Mouse (Mus musculus) monocyte, adult 2 months (primary cell): ENCODE data around the gene Mmp17.
"Not testable (repeated sequence)": the region's sequence is repeated elsewhere in the genome, so short reads cannot be mapped to it uniquely, and the experiment has no call there.

ENCODE experiments used
- DNase-seq, 2 experiments: peaks; one replicate each; pipeline ENCODE4 v3.0.0; 2022; ENCODE audit warnings: low spot score in 2 of 2, low read depth in 1 of 2

Gene Mmp17

DNA sequence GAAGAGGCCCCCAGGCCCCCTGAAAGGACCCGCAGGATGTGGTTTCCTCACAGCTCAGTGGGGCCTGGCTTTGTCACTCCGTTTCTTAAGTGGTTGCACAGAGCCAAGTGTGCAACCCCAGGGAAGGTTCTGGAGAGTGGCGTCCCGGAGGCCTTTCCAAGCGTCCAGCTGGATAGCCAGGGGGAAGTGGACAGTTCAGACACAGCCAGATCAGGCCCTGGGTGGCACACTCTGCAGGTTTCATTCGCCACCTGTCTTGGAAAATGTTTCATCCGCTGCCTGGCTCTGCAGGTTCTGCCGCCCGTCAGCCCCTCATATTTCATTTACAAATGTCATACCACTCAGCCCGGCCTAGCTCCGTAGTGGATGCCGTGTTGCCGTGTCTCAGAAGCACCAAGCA lies 2.5 kb downstream of the Mmp17 start:
- no peak for DNase-seq

GRCm38 (mm10) chr5:129590915-129591314 lies 6.9 kb downstream of the Mmp17 start:
- DNase-seq = no peak

DNA sequence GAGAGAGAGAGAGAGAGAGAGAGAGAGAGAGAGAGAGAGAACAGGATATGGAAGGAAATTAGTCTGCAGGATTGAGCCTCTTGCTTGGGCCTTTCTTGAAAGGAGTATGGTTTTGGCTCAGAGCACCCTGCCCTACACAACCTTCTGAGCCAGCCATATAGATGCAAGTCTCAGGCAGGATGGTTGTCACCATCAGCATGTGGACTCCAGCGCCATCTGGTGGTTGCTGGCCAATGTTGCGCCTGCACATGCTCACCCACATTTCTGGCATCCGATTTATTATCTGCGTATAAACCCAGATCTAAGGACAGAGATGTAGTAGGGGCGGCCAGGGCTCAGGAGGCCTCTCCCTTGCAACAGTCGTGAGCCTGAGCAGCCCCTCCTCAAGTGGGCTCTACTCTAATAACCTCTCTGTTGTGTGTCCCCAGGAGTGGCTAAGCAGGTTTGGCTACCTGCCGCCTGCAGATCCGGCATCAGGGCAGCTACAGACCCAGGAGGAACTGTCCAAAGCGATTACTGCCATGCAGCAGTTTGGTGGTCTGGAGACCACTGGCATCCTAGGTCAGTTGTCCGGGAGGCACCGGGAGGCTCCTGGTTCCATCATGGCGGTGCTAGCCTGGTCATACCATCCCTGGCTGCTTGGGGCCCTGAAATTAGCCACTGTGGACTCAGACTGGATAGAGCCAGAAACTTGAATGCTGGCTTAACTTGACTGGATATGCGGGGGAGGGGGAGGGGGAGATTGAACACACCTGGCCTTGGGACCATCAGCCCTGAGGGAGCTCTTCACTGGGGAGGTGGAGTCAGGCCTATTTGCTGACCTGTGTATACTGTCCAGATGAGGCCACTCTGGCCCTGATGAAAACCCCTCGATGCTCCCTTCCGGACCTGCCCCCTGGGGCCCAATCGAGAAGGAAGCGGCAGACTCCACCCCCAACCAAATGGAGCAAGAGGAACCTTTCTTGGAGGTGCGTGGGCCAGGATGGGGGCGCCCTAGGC lies 10.4 kb downstream of the Mmp17 start:
- DNase-seq = peak in 1 of 2 experiments; percentile 56

- no peak for DNase-seq
These were observed 18.1 kb downstream of the Mmp17 start for GRCm38 (mm10) chr5:129602071-129602487.

DNA sequence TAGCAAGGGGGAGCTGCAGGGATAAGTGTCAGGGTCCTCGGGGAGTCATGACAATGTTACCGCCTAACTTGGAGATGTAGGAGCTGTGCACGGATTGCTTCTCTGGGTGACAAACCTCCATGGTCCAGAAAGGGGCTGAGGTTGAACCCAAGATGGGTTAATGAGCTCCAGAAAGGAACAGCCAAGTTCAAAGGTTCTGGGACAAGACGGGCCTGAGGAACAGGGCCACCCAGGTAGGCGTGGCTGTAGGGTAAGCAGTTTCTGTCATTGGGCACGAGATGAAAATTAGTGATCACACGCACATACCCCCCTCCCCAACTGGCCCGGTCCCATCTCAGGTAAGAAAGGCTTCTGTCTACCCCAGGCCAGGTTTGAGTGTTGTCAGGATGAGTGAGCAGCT lies 23.5 kb downstream of the Mmp17 start:
- no peak for DNase-seq

DNA sequence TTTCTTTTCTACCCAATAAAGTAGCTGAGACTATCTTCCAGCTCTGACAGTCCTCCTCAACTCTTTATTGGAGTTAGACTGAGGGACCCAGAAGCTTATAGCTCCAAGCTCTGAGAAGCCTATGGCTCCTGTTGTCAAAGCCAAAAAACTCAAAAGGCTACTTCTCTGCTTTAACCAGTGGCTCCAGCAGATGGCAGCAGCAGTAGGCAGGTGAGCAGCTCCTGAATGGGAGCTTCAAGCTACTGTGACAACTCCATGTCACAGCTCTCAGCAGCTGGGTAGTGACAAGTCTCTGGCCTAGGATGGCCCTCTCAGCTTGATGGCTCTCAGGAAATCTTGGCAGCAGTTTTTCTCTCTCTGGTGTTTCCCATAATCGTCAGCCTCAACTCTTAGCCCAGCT lies 27.1 kb downstream of the Mmp17 start:
- no peak for DNase-seq

DNA sequence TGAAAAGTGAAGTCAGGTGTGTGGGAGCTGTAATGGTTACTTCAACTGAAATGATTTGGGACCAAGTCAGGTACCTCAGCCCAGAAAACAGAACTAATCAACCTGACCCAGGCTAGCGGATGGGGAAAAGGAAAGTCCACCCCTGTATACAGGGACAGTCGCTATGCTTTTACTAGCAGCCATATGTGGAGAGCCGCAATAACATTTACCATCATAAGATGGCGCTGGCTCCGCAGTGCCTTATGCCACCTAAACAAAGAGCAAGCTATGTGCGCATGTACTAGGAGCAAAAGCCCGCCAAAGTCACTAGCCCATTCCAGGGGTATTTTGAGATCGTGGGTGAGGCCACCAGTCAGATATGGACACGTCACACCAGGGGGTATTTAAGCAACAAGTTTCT lies 36.6 kb downstream of the Mmp17 start:
- DNase-seq = not testable (repeated sequence)

- no peak for DNase-seq
These were observed 37.4 kb downstream of the Mmp17 start for GRCm38 (mm10) chr5:129621361-129621760.

DNA sequence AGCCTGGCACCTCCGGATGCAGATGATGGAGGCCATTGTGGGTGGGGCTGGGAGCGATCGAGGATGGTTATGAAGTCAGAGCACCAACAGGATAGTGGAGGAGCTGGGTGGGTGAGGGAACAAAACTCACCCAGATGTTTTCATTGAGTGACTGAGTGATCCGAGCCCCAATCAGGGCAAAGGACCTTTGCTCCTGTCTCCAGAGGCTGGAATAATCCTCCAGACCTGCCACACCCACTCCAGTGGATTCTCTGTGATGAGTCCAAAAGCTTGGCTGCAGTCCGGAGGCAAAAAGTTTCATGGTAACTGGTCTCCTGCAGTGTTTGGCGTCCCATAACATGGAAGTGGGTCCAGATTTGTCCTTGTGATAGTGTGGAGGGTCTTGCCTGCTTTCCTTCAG lies 42.1 kb downstream of the Mmp17 start:
- no peak for DNase-seq

GRCm38 (mm10) chr5:129626586-129626985 lies 42.6 kb downstream of the Mmp17 start:
- DNase-seq = not testable (repeated sequence)

- not testable (repeated sequence) for DNase-seq
These were observed 48.6 kb downstream of the Mmp17 start for GRCm38 (mm10) chr5:129632270-129633250.

- DNase-seq = no peak
These were observed 66.9 kb downstream of the Mmp17 start for GRCm38 (mm10) chr5:129650858-129651257.

GRCm38 (mm10) chr5:129657016-129657415 lies 73.0 kb downstream of the Mmp17 start:
- no peak for DNase-seq

DNA sequence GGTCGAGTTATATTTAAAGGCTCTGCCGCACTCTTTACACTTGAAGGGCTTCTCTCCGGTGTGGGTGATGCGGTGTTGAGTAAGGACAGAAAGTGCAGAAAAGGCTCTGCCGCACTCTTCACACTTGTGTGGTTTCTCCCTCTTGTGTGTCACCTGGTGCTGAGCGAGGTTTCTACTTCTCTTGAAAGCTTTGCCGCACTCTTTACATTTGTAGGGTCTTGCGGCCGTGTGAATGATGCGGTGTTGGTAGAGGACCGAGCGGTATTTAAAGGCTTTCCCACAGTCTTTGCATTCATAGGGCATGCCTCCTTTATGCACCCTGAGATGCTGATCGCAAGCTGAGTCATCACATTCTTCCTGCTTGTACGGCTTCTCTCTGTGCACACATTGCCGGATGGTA lies 74.0 kb downstream of the Mmp17 start:
- no peak for DNase-seq
